Mouse (Mus musculus) frontal cortex, adult (tissue): ENCODE measurements at regions not wholly inside any gene's neighbourhood (a gene's known extent, or its start where the extent isn't known, plus 50 kb on each side); places are given as distances from the start of the nearest gene placed in this dataset.

Experiments used
- ATAC-seq: cut with Nextera tagmentation; 2 replicates; pipeline ENCODE4 v1.9.2; 2017; ENCODE audit warnings: mild to moderate bottlenecking, moderate library complexity, mixed read lengths; ENCODE audit not compliant: low TSS enrichment

DNA sequence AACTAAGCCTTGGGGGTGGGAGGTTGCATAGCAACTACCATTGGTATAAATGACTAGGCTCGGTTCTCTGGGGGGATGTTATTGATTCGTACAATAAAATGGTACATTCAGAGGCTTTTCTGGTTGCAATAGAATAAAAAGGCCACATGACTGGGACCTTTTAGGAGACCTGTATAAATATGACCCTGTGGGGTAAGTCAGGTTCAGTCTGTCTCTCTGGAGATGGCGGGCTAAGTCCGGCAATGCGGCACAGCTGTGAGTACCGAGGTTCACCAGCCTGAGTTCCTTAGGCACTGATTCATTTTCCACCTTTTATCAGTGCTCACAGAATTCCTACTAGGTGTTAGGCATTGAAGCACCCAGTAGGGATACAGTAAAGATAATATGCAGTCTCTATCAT is 115.5 kb downstream of the Qpct start:
- ATAC-seq: no peak

DNA sequence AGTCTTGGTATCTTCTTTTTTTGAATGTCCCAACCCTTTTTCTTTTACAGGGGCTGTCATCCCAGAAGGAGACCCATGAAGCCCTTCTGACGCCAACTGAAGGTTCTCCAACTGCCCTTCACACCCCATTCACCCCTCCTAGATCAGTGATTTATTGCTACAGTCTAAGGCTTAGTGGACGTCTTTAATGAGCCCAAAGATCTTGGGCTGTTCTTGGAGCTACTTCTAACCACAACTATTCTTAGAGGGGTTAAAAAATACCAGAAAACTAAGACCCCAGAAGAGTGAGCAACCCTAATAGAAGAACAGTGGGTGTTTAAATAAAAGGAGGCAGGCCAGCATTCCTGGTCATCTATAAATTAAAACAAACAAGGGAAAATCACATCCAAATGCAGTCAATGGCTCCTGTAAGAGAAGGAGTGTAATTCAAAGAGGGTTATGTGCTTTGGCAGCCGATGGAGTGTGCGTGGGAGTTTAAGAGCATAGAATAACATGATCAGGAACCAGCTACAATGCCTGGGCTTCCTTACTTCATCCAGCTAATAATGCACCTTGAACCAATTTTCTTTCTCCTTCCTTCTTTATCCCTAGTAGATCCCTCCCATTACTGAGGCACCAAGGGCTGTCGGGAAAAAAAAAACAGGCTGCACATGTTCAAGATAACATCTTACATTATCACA is 113.3 kb downstream of the Qpct start:
- ATAC-seq: no peak

DNA sequence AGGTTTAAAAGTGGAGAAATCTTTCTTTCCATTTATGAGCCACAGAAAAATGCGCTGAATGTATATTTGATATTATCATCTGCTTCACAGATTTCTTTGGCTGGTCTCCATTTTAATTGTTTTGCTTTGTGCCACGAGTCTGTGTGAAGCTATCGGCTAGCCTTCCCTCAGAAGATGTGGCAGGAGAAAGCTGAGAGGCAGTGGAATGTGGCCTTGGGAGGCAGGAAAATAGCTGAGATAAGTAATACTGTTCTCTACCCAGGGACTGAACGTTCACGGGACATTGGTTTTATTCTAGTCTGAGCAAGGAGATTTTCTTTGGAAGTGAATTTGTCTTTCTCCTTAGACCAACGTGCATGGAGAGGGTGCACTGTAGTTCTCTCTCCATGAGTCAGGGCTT is 112.3 kb downstream of the Qpct start:
- ATAC-seq: no peak

DNA sequence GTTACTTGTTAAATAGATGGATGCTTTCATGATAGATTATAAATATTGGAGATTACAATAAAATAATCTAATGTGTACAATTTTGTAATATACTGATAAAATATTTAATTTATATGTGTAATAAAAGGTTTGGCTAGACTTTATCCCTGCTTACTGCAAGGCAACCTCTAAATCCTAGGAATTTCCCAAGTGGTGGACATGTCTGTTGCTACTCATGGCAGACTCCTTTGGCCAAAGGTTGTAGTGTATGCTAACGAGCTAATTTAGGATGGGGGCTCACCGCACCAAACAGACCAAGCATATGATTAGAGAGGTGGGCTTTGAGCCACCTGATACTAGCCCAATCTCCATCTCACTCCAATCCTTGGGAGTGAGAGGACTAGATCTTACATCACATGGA is 102.4 kb downstream of the Qpct start:
- ATAC-seq: no peak

DNA sequence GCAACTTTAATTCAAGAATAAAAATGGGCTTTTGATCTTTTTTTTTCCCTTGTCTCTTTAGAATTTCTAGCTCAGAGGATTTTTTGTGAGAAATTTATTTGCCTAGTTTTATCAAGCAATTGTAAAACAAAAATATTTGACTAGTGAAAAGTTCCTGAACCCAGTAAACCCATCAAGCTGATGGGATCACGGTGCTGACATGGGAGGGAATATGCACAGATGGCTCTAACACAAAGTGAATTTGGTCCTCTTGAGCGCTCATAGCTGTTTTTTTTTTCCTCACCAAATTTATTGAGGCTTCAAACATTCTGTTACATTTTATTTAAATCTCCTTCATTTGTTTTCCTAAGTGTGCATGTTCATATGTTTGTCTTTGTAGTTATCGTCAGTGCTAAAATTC is 101.1 kb downstream of the Qpct start:
- ATAC-seq: no peak

DNA sequence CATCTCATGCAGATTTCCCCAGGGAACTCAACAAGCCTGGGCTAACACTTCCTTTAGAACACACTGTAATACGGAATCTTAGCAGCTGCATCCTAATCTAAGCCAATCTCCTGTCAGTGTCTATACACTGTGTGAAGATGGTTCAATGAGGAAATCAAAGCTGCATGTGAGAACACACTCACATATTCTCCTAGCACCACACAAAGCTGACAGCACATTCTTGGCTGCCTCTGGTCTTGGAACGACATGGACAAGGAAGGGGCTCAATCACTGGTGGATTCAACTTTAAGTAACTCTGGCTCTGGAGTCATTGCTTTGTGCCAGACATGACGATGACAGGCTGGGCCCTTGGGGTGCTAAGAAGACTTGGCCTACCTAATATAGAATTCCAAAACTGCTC is 96.2 kb downstream of the Qpct start:
- no peak for ATAC-seq

DNA sequence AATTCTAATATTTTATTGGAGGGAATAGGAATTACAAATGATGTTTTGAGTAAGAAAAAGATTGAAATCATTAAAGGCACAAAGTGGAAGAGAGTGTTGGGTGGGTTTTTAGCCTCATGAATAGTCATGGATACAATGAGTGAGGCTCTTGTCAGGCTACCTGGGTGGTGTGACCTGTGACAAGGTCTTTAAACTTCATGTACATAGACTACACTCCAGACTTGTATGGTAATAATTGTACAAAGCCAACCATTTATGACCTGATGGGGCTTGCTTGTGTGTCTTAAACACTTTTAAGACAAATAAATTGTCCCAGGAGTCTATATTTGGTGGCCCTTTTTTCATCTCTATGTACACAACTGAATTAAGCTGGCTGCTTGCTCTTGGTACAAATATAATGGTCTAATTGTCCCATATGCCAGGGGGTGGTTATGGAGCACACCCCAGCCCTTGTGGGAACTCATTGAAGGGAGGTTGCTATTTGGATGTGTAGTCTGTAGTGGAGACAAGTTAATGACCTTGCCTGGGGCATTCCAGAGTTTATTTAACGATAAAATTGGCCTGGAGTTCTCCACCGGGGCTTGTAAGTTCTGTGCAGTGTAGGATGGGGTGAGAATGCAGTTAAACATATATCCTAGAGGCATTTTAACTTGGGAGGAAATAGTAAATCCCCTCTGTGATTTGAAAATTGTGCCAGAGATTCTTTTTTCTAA is 93.4 kb downstream of the Qpct start:
- no peak for ATAC-seq

DNA sequence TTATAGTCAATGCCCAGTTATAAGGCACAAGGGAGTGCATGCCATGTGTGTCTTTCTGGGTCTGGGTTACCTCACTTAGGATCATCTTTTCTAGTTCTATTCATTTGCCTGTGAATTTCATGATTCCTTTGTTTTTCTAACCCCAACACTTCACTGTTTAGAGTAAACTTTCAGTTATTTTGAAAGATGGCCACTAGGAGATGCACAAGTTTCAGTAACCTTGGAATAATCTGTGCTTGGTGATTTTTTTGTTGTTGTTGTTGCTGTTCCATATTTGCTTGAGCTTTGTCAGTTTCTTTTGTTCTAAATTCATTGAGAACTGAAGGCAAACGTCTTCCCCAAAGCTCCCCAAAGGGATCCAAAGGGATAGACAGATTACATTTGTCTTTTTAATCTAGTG is 91.3 kb downstream of the Qpct start:
- no peak for ATAC-seq
